ENCODE assay signal across 18 mouse cellular contexts in the genomic region with DNA sequence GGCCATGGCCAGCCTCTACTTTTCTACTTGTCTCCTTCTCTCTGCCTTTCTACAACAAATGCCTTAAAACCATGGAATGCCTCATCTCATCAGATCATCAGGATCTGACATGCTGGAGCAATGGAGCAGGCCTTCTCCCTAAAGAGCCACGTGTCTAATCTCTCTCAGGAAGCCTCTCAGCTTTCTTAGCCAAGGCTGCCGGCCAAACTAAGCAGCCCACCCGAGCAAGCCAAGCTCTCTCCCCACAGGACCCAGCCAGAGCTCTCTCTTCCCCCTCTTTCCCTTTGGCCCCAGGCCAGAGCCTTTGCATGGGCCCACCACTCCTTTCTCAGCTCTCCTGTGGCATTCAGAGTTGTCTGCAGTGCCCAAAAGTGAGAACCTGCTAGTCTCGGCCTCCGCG.
DNase-seq lines count a peak whose midpoint lies in the region; ATAC-seq and TF ChIP-seq lines count a peak whose summit lies in the region.
"Had no signal": no experiment of that assay in that cellular context is flagged by ENCODE, and none has a peak within 500 bp of the region (broad histone marks: within the 10 kb centered on the region; RNA-seq: fewer than 3 reads in every experiment).

No protein-coding gene starts in this region.

- no peak for TF ChIP-seq CTCF in midbrain, postnatal 0 days (IDR thresholded peaks at IDR 0.05)

- 75% methylated on average over 6 of the region's 6 CpGs for WGBS in hindbrain, embryonic 16.5 days
- WGBS in hindbrain, embryonic 10.5 days, result 91% methylated on average over 6 of the region's 6 CpGs
- WGBS in midbrain, postnatal 0 days, result 81% methylated on average over 6 of the region's 6 CpGs
- WGBS in midbrain, embryonic 13.5 days, result 77% methylated on average over 6 of the region's 6 CpGs

- H3K4me3 ChIP-seq in hindbrain, embryonic 16.5 days (ENCODE audit: low read length), result no peak overlapping the region
- H3K4me3 ChIP-seq in hindbrain, embryonic 10.5 days, result no peak overlapping the region
- H3K4me3 ChIP-seq in midbrain, postnatal 0 days (ENCODE audit: low read depth, low read length), result no peak overlapping the region
- H3K4me3 ChIP-seq in midbrain, embryonic 13.5 days (replicated peaks), result no peak overlapping the region
- H3K4me3 ChIP-seq: embryonic facial prominence, embryonic 13.5 days; forebrain, embryonic 13.5 days; heart, embryonic 13.5 days; hindbrain, embryonic 13.5 days had no signal

- H3K27me3 ChIP-seq in hindbrain, embryonic 16.5 days (replicated peaks; ENCODE audit: control insufficient read depth, insufficient read depth, low read length), result no peaks in the 10 kb centered on the region
- no peaks in the 10 kb centered on the region for H3K27me3 ChIP-seq in hindbrain, embryonic 10.5 days (ENCODE audit: insufficient read depth, poor library complexity, severe bottlenecking)
- H3K27me3 ChIP-seq in midbrain, postnatal 0 days (ENCODE audit: insufficient read depth, low read length), result no peaks in the 10 kb centered on the region
- H3K27me3 ChIP-seq in midbrain, embryonic 13.5 days, result no peaks in the 10 kb centered on the region
- H3K27me3 ChIP-seq: embryonic facial prominence, embryonic 13.5 days; forebrain, embryonic 13.5 days; heart, embryonic 13.5 days; hindbrain, embryonic 13.5 days had no signal

- no peak overlapping the region for H3K9ac ChIP-seq in hindbrain, embryonic 16.5 days (ENCODE audit: low read depth, low read length)
- no peak overlapping the region for H3K9ac ChIP-seq in midbrain, postnatal 0 days (replicated peaks; ENCODE audit: low read length, poor library complexity, severe bottlenecking)
- no peak overlapping the region for H3K9ac ChIP-seq in midbrain, embryonic 13.5 days (replicated peaks)
- H3K9ac ChIP-seq: embryonic facial prominence, embryonic 13.5 days; forebrain, embryonic 13.5 days; forebrain, postnatal 0 days; heart, embryonic 13.5 days; hindbrain, embryonic 13.5 days had no signal

- H3K4me2 ChIP-seq in hindbrain, embryonic 16.5 days (ENCODE audit: low read length), result no peak overlapping the region
- no peak overlapping the region for H3K4me2 ChIP-seq in midbrain, postnatal 0 days (ENCODE audit: low read depth, low read length, poor library complexity, severe bottlenecking)
- H3K4me2 ChIP-seq in midbrain, embryonic 13.5 days (replicated peaks), result no peak overlapping the region
- H3K4me2 ChIP-seq: embryonic facial prominence, embryonic 13.5 days; forebrain, embryonic 13.5 days; heart, embryonic 13.5 days; hindbrain, embryonic 13.5 days had no signal

- peak; percentile 56; the same call in 1 of the 2 replicates for ATAC-seq in hindbrain, embryonic 16.5 days
- ATAC-seq in midbrain, postnatal 0 days (ENCODE audit: low FRiP score), result no peak
- no peak for ATAC-seq in midbrain, embryonic 13.5 days
- ATAC-seq: forebrain, embryonic 13.5 days; forebrain, postnatal 0 days; intestine, embryonic 16.5 days had no signal

- H3K27ac ChIP-seq in hindbrain, embryonic 16.5 days (ENCODE audit: low read depth, low read length), result no peak overlapping the region
- H3K27ac ChIP-seq in hindbrain, embryonic 10.5 days, result no peak overlapping the region
- H3K27ac ChIP-seq in midbrain, postnatal 0 days (ENCODE audit: low read depth, low read length), result no peak overlapping the region
- no peak overlapping the region for H3K27ac ChIP-seq in midbrain, embryonic 13.5 days
- H3K27ac ChIP-seq: embryonic facial prominence, embryonic 13.5 days; forebrain, embryonic 13.5 days; heart, embryonic 13.5 days; hindbrain, embryonic 13.5 days had no signal

- H3K9me3 ChIP-seq in hindbrain, embryonic 16.5 days (ENCODE audit: control insufficient read depth, low read length), result no peaks in the 10 kb centered on the region
- no peaks in the 10 kb centered on the region for H3K9me3 ChIP-seq in hindbrain, embryonic 10.5 days
- no peaks in the 10 kb centered on the region for H3K9me3 ChIP-seq in midbrain, postnatal 0 days (ENCODE audit: low read length)
- H3K9me3 ChIP-seq in midbrain, embryonic 13.5 days, result no peaks in the 10 kb centered on the region
- H3K9me3 ChIP-seq: embryonic facial prominence, embryonic 13.5 days; forebrain, embryonic 13.5 days; heart, embryonic 13.5 days; hindbrain, embryonic 13.5 days had no signal

- H3K36me3 ChIP-seq in hindbrain, embryonic 16.5 days (ENCODE audit: control insufficient read depth, insufficient read depth, low read length), result no peaks in the 10 kb centered on the region
- H3K36me3 ChIP-seq in hindbrain, embryonic 10.5 days, result no peaks in the 10 kb centered on the region
- H3K36me3 ChIP-seq in midbrain, postnatal 0 days (ENCODE audit: insufficient read depth, low read length), result no peaks in the 10 kb centered on the region
- no peaks in the 10 kb centered on the region for H3K36me3 ChIP-seq in midbrain, embryonic 13.5 days
- H3K36me3 ChIP-seq: embryonic facial prominence, embryonic 13.5 days; heart, embryonic 13.5 days; hindbrain, embryonic 13.5 days had no signal

- no peaks in the 10 kb centered on the region for H3K4me1 ChIP-seq in hindbrain, embryonic 16.5 days (ENCODE audit: control insufficient read depth, insufficient read depth, low read depth, low read length)
- H3K4me1 ChIP-seq in hindbrain, embryonic 10.5 days (replicated peaks), result peaks cover 9% of the 10 kb centered on the region; the same call in 1 of the 2 replicates
- H3K4me1 ChIP-seq in midbrain, postnatal 0 days (ENCODE audit: insufficient read depth, low read length), result peaks cover 5% of the 10 kb centered on the region; the same call in 1 of the 2 replicates
- peaks cover 6% of the 10 kb centered on the region; the same call in 1 of the 2 replicates for H3K4me1 ChIP-seq in midbrain, embryonic 13.5 days (replicated peaks)
- H3K4me1 ChIP-seq: embryonic facial prominence, embryonic 13.5 days; forebrain, embryonic 13.5 days; heart, embryonic 13.5 days had no signal

- DNase-seq in cerebellum, postnatal 10 days, result peak; percentile 48 to 73
- DNase-seq in cerebellum, adult 8-10 months, result no peak
- no peak for DNase-seq in hindbrain, embryonic 10.5 days (ENCODE audit: low spot score)
- peak; percentile 16 for DNase-seq in midbrain, postnatal 0 days (ENCODE audit: low spot score)
- DNase-seq in thymus, postnatal 4 days, result no peak
- DNase-seq: adrenal gland, postnatal 10 days; cerebellum, adult 11-12 months; cerebellum, adult 9-11 months; forebrain, postnatal 0 days; gastrocnemius, postnatal 14 days; heart, postnatal 36 days had no signal

Comparison
In these comparisons a context has a peak if more than half of its experiments do, and no peak if none do; other contexts are left out.
1. DNase-seq: peak in cerebellum, postnatal 10 days (2 of 2) and midbrain, postnatal 0 days (single experiment); none in cerebellum, adult 8-10 months (single experiment), hindbrain, embryonic 10.5 days (single experiment) and thymus, postnatal 4 days (single experiment).